Mouse (Mus musculus): ENCODE measurements around the gene Mtus2.

- TF ChIP-seq MAX (IDR thresholded peaks at IDR 0.05; ENCODE audit: low read depth): no peak
- TF ChIP-seq POLR2A (IDR thresholded peaks at IDR 0.05; ENCODE audit: insufficient read length, low read depth): no peak
- TF ChIP-seq POLR2AphosphoS2 (IDR thresholded peaks at IDR 0.05; ENCODE audit: insufficient read length, low read depth): no peak
- TF ChIP-seq CEBPB (IDR thresholded peaks at IDR 0.05; ENCODE audit: insufficient read depth, poor library complexity, severe bottlenecking): no peak
- no peak for TF ChIP-seq TCF12 (IDR thresholded peaks at IDR 0.05; ENCODE audit: insufficient read depth, poor library complexity, severe bottlenecking)
- no peak for TF ChIP-seq REST (IDR thresholded peaks at IDR 0.05; ENCODE audit: insufficient read depth, insufficient read length)
- TF ChIP-seq USF1 (IDR thresholded peaks at IDR 0.05; ENCODE audit: low read depth): no peak
Measured at GRCm38 (mm10) chr5:147992581-147993378, 35.7 kb downstream of the Mtus2 start.

All from myocyte (in vitro differentiated cells).